Mouse (Mus musculus) midbrain, embryonic 11.5 days (tissue): ENCODE measurements at regions not wholly inside any gene's neighbourhood (a gene's known extent, or its start where the extent isn't known, plus 50 kb on each side); places are given as distances from the start of the nearest gene placed in this dataset.
"Not testable (repeated sequence)": the region's sequence is repeated elsewhere in the genome, so short reads cannot be mapped to it uniquely, and the experiment has no call there.

Source experiments
- ATAC-seq: fragments of 200-750 bp; cut with Nextera tagmentation; 2 replicates; pipeline ENCODE4 v1.8.0; 2017; ENCODE audit warnings: moderate TSS enrichment, moderate library complexity; ENCODE audit not compliant: low FRiP score
- DNase-seq: peaks from one replicate; pipeline ENCODE4 v3.0.0; 2015; ENCODE audit warnings: low spot score; ENCODE audit errors: missing footprints
- H3K27ac ChIP-seq: fragments of 300-500 bp; sonication (generic); 2 replicates; pipeline ENCODE4 v1.5.1; 2014; ENCODE audit warnings: low read depth, low read length
- H3K27me3 ChIP-seq: fragments of 300-500 bp; sonication (generic); 2 replicates; pipeline ENCODE4 v1.6.1; 2014; ENCODE audit warnings: mild to moderate bottlenecking, low read length, moderate library complexity, mixed read lengths; ENCODE audit not compliant: control insufficient read depth, insufficient read depth
- H3K36me3 ChIP-seq: fragments of 300-500 bp; sonication (generic); 2 replicates; pipeline ENCODE4 v1.6.1; 2014; ENCODE audit warnings: mild to moderate bottlenecking, low read length, moderate library complexity, mixed read lengths; ENCODE audit not compliant: control insufficient read depth, insufficient read depth
- H3K4me1 ChIP-seq: fragments of 300-500 bp; sonication (generic); 2 replicates; pipeline ENCODE4 v1.6.1; 2014; ENCODE audit warnings: low read length; ENCODE audit not compliant: control insufficient read depth, insufficient read depth
- H3K4me2 ChIP-seq: fragments of 300-500 bp; sonication (generic); 2 replicates; pipeline ENCODE4 v1.6.1; 2014; ENCODE audit warnings: mild to moderate bottlenecking, moderate library complexity
- H3K4me3 ChIP-seq: fragments of 300-500 bp; sonication (generic); 2 replicates; pipeline ENCODE4 v1.5.1; 2014; ENCODE audit warnings: low read depth, low read length
- H3K9ac ChIP-seq: fragments of 300-500 bp; sonication (generic); 2 replicates; pipeline ENCODE4 v1.6.1; 2014; ENCODE audit warnings: low read length
- H3K9me3 ChIP-seq: fragments of 300-500 bp; sonication (generic); 2 replicates; pipeline ENCODE4 v1.6.1; 2016; ENCODE audit warnings: low read length; ENCODE audit not compliant: control insufficient read depth
- WGBS: fragments of 180-500 bp; shearing (Covaris S2); extraction: QIAGEN DNeasy Blood & Tissue Kit; methylation state at CpG from one replicate; pipeline ENCODE4 v1.1.7; 2014; 5-methylcytosine and 5-hydroxymethylcytosine counted together

DNA sequence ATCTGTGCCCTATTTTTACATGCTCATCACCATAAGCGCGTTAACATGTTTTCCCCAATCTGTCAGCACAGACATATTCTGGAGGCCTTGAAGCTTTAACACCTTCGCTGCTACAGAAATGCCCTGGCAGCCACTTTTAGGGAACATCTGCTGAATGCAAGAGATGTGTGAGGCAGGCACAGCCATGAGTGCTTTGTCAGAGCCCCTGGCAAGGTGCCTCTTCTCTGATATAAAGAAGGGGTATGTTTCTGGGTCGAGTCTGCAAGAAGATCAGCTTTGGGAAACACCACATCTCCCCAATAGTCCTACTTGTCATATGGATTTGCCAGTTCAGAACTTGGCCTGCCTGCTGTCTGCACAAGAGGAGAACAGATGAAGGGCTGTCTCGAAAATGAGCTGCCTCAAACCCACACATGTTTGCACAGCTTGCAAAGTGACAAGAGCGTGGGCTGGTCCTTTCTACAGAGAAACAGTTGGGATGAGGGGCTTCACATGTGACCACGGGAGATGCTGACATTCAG is 1263.3 kb upstream of the Klhl29 start:
- Histone ChIP-seq H3K9ac (no peak overlapping the region), H3K9me3 (no peaks in the 10 kb centered on the region), H3K27ac (no peak overlapping the region), H3K27me3 (no peaks in the 10 kb centered on the region), H3K36me3 (no peaks in the 10 kb centered on the region), H3K4me1 (no peaks in the 10 kb centered on the region), H3K4me3 (no peak overlapping the region), H3K4me2 (no peak overlapping the region)
- DNase-seq (no peak), ATAC-seq (no peak)
- WGBS, result 84% methylated on average over 7 of the region's 7 CpGs

DNA sequence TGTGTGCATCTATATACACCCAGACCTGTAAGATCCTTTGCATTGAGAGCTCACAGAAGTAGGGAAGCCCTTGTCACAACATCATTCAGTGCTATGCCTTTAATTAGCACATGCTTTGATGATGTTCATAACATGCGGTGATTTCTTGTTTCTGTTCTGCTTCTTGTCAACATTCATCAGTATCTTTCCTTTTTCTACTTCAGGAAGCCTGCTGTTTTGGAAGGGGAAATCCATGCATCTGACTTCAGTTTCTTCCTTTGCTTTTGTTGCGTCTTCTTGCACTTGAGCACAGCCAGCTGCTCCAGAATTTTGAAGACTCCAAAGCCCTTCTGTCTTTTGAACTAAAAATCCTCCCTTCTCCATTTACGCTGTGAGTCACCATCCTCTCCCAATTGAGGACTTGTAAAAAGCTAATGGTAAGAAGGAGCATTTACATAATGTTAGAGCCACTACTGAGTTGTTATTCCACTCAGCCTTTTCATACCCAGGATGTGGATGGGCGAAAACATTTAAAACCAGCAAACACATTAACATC is 1262.4 kb upstream of the Klhl29 start:
- no peaks in the 10 kb centered on the region for H3K4me1 ChIP-seq
- H3K9ac ChIP-seq, result no peak overlapping the region
- no peak overlapping the region for H3K27ac ChIP-seq
- H3K4me2 ChIP-seq, result no peak overlapping the region
- no peaks in the 10 kb centered on the region for H3K36me3 ChIP-seq
- no peak overlapping the region for H3K4me3 ChIP-seq
- DNase-seq, result no peak
- 80% methylated on average over 4 of the region's 4 CpGs for WGBS
- no peaks in the 10 kb centered on the region for H3K9me3 ChIP-seq
- no peaks in the 10 kb centered on the region for H3K27me3 ChIP-seq
- ATAC-seq, result no peak

DNA sequence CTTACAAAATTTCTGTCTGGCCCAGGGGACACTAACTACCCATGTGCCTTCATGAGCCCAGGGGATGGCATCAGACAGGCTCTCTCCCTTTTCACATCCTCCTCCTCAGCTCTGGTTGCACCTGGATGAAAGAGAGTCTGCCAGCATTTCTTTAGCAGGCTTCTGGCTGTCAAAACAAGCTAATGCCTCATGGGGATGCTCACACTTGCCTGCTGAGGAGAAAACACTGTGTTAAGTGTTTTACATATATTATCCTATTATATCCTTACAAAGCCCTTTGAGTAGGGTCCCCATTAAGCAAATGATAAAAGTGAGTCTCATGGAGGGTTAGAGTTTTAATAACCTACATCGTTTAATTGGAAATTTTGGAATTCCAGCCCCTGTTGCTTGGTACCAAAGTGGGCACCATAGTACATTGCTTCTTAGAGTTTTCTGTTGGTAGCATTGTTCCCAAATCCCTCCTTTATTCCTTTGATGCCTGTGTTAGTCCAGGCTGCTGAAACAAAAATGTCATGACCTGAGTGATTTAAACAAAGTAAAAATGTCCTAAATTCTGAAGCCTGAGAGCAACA is 1247.2 kb upstream of the Klhl29 start:
- no peak overlapping the region for H3K4me2 ChIP-seq
- H3K9ac ChIP-seq, result no peak overlapping the region
- H3K27ac ChIP-seq, result no peak overlapping the region
- 15% methylated on average over 1 of the region's 1 CpGs for WGBS
- no peaks in the 10 kb centered on the region for H3K4me1 ChIP-seq
- no peak overlapping the region for H3K4me3 ChIP-seq
- no peaks in the 10 kb centered on the region for H3K9me3 ChIP-seq
- no peaks in the 10 kb centered on the region for H3K27me3 ChIP-seq
- DNase-seq (no peak), ATAC-seq (no peak)
- H3K36me3 ChIP-seq, result no peaks in the 10 kb centered on the region

DNA sequence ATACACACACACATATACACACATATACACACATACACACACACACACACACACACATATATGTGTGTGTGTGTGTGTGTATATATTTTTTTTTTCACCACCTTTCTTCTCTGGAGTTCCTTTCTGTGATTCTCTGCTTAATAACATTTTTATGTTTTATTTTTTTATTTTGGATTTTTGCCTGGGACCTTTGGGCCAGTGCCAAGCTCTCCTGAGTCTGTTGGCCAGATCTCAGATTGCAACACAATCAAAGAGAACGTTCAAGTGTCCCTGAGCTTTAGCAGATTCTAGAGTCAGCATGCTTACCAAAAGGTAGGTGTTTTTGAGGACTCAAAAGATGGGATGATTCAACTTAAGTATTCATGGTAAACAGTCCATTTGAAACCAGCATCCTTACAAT is 1225.6 kb upstream of the Klhl29 start:
- Histone ChIP-seq H3K27ac (no peak overlapping the region), H3K36me3 (no peaks in the 10 kb centered on the region), H3K4me3 (no peak overlapping the region), H3K9ac (no peak overlapping the region), H3K9me3 (no peaks in the 10 kb centered on the region), H3K4me1 (no peaks in the 10 kb centered on the region), H3K4me2 (no peak overlapping the region), H3K27me3 (no peaks in the 10 kb centered on the region)
- no peak for ATAC-seq
- 70% methylated on average over 1 of the region's 1 CpGs for WGBS
- no peak for DNase-seq

DNA sequence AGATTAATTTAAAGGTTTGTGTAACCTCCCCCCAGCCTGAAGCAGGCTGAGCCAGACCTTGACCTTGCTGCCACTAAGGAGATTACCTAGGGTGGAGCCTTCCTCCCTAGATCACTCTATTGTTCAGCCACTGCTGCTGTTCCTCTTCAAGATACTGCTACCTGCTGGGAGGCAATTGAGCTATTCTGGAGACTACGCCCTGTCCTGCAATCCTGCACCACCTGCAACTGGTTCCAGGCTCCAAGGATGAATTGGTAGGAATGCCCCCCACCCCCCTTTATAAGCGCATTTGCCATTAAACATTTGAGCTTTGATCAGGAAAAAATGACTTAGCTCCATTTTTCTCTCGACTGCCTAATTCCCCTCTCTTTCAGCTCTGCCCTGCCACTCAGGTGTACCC is 1220.0 kb upstream of the Klhl29 start:
- H3K4me2 ChIP-seq, H3K27me3 ChIP-seq: not testable (repeated sequence)

DNA sequence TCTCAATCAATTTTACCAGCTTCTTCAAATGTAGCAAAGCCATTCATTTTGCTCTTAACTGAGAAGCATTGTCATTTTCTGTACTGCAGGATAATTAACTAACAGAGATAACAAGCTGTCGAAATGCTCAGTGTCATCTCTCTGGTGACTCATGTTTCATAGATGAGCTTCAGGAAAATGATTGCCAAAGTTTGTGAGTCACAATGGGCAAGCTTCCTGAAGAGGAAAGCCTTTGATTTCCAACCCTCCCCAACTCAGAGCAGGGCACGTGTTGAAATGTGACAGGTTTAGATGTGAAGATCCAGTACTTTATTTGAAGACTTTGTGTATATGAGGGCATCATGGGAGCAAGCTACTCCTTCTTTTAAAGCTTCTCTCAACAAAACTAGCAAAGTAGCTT is 1214.7 kb upstream of the Klhl29 start:
- Histone ChIP-seq H3K27ac (no peak overlapping the region), H3K27me3 (no peaks in the 10 kb centered on the region), H3K4me2 (no peak overlapping the region), H3K4me1 (no peaks in the 10 kb centered on the region), H3K36me3 (no peaks in the 10 kb centered on the region), H3K9me3 (no peaks in the 10 kb centered on the region), H3K9ac (no peak overlapping the region), H3K4me3 (no peak overlapping the region)
- 85% methylated on average over 2 of the region's 2 CpGs for WGBS
- no peak for DNase-seq
- ATAC-seq, result no peak

More for the DNA sequence above, 1220.0 kb upstream of the Klhl29 start:
- H3K4me3 ChIP-seq, H3K9me3 ChIP-seq, H3K36me3 ChIP-seq, H3K27ac ChIP-seq, DNase-seq, H3K4me1 ChIP-seq, ATAC-seq, H3K9ac ChIP-seq: not testable (repeated sequence)
- WGBS, result 32% methylated on average over 3 of the region's 3 CpGs

DNA sequence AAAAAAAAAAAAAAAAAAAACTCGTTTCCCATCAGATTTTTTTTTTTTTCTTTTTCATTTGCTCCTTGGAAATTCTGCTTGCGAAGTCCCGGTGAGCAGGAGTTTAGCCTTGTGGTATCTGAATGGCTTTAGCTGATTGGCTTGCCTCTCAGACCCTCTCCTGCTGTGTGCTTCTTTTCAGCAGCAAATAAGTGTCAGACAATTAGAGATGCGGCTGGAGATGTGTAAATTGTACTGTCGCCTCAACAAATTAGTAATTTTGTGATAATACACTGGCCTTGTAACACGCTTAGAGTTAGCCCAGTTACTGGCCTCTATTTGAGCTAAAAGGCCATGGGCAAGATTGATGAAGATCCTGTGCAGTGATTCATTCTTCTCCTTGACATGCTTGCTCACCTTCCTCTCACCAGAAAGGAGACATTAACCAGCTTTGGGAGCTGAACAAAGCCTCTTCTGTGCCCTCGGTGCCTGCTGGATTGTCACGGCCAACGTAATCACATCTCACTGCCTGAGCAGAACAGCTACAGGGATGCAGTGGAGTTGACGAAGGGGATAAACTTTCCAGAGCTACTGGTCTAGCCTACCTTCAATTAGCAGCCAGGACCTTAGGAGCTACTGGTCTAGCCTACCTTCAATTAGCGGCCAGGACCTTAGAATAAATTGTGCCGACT is 1212.7 kb upstream of the Klhl29 start:
- ATAC-seq, result no peak
- H3K27ac ChIP-seq, result no peak overlapping the region

DNA sequence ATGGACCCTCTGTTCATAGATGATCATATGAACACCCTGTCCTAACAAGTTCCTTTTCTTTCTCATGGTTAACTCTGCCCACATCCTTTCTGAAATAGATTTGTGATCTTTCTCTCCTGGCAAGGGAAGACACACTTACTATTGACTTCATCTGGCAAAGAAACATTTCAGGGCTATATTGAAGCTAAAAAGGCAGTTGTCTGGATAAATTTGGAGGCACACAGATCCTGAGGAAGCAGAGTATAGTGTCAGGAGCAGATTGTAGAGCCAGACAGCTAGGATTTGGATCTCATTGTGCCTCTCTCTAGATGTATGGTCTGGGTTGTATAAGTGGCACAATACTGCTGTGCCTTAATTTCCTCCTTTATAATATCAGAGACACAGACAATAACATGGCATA is 1204.7 kb upstream of the Klhl29 start:
- no peak for DNase-seq
- ATAC-seq, result no peak

More for the DNA sequence above, 1212.7 kb upstream of the Klhl29 start:
- H3K27me3 ChIP-seq, result no peaks in the 10 kb centered on the region
- no peaks in the 10 kb centered on the region for H3K36me3 ChIP-seq
- no peaks in the 10 kb centered on the region for H3K9me3 ChIP-seq
- H3K4me3 ChIP-seq, result no peak overlapping the region
- no peak overlapping the region for H3K4me2 ChIP-seq
- no peak overlapping the region for H3K9ac ChIP-seq
- peak; percentile 88 for DNase-seq
- 31% methylated on average over 12 of the region's 12 CpGs for WGBS
- no peaks in the 10 kb centered on the region for H3K4me1 ChIP-seq

DNA sequence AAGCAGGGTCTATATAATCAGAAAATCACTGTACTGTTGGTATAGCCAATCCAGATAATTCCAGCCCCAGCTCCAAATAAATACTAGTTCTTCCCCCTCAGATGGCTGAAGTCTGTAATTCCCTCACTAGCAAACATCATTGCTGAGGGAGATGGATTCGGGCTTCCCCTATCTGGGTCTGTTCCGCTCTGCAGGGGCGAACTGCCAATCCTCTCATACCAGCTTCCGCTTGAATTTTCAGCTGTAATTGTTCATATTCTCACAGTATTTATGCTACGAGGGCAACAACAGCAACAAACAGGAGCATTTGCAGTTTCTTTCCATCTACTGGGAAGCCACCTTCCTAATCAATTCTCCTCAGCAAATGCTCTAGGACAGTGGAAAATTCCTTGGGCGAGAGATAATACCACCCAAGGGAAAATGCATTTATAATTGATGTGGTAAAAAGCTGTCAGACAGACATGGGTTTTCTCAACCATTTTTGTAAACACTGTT is 1201.4 kb upstream of the Klhl29 start:
- H3K4me1 ChIP-seq, result no peaks in the 10 kb centered on the region
- DNase-seq, result no peak
- no peaks in the 10 kb centered on the region for H3K9me3 ChIP-seq
- H3K4me3 ChIP-seq, result no peak overlapping the region
- no peak for ATAC-seq
- no peak overlapping the region for H3K9ac ChIP-seq
- H3K27me3 ChIP-seq, result no peaks in the 10 kb centered on the region
- no peak overlapping the region for H3K4me2 ChIP-seq
- 85% methylated on average over 6 of the region's 6 CpGs for WGBS
- no peaks in the 10 kb centered on the region for H3K36me3 ChIP-seq
- no peak overlapping the region for H3K27ac ChIP-seq

More for the DNA sequence above, 1204.7 kb upstream of the Klhl29 start:
- Histone ChIP-seq H3K27me3 (no peaks in the 10 kb centered on the region), H3K9me3 (no peaks in the 10 kb centered on the region), H3K9ac (no peak overlapping the region), H3K4me1 (no peaks in the 10 kb centered on the region), H3K4me3 (no peak overlapping the region), H3K27ac (no peak overlapping the region), H3K4me2 (no peak overlapping the region), H3K36me3 (no peaks in the 10 kb centered on the region)
